Mouse (Mus musculus): ENCODE measurements at regions not wholly inside any gene's neighbourhood (a gene's known extent, or its start where the extent isn't known, plus 50 kb on each side); places are given as distances from the start of the nearest gene placed in this dataset.

GRCm38 (mm10) chr9:6726411-6726810 lies 456.8 kb upstream of the Ddi1 start:
- TF ChIP-seq POLR2A (IDR thresholded peaks at IDR 0.05; ENCODE audit: insufficient read depth, low read depth, low read length), result no peak
- no peak for TF ChIP-seq CTCF (IDR thresholded peaks at IDR 0.05)
- TF ChIP-seq EP300 (IDR thresholded peaks at IDR 0.05; ENCODE audit: insufficient read depth, low read depth, low read length), result no peak
